Mouse (Mus musculus): ENCODE data around the gene Ppp4r3b. TPM values are rescaled to one million over a fixed set of nuclear protein-coding genes. Genes with fewer than 3 reads are reported as not detected.

The Ppp4r3b gene
- polyA plus RNA-seq, 1 experiment: 19.7 TPM

DNA sequence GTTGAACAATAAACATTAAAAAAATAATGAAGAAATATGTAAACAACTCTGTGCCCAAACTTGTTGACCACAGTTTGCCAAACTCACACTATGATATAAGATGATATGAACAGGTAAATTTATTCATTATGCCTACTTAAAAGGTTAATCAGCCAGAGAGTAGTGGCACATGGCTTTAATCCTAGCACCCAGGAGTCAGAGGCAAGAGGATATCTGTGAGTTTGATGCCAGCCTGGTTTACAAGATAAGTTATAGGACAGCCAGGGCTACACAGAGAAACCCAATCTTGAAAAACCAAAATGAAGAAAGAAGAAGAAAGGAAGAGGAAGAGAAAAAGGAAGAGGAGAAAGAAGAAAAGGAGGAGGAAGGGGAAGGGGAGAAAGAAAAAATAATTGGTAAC, 64.7 kb downstream of the Ppp4r3b start:
- DNase-seq (ENCODE audit: extremely low spot score in 1 of 2, low spot score in 1 of 2): no peak

DNA sequence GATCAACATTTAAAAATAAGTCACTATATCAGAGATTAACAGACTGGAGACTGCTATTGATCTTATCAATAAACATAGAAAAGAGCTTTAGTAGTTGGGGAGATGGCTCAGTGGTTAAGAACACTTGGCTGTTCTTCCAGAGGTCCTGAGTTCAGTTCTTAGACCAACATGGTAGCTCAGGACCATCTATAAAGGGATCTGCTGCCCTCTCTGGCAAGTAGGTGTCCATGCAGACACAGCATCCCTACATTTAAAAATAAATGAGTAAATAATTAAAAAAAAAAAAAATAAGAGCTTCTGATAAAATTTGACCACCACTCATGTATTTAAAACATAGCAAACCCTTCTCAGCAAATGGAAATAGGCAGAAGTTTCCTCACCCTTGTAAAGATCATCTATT, 65.4 kb downstream of the Ppp4r3b start:
- DNase-seq (ENCODE audit: extremely low spot score in 1 of 2, low spot score in 1 of 2): no peak

DNA sequence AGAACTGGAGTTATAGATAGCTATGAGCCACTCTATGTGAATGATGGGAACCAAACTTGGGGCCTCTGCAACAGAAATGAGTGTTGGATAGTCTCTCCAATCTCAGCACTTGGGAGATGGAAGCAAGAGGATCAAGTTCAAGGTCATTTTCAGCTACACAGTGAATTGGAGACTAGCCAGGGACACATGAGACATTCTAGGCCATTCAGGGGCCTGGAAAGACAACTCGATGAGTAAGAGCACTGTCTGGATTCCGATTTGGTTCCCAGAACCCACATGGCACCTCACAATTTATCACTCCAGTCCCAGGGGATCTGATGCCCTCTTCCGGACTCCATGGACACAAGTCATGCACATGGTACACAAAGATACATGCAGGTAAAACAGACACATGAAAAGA, 65.9 kb downstream of the Ppp4r3b start:
- no peak for DNase-seq (ENCODE audit: extremely low spot score in 1 of 2, low spot score in 1 of 2)

DNA sequence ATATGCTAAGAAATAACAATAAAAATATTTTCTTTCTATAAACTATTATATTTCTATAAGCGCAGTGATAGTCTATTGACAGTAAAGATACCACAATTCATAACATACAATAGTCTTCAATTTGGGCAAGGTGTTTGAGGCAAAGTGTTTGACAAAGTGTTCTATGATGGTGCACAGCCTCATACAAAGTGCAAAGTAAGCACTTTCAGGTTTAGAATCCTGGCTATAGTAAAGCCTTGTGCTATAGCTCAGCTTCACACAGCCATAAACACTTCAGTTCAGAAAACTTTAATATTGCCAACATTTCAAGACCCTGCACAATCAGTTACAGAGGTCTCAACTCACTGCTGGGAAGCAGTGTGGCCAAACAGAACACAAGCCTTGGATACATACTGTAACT, 66.7 kb downstream of the Ppp4r3b start:
- DNase-seq (ENCODE audit: extremely low spot score in 1 of 2, low spot score in 1 of 2): no peak

DNA sequence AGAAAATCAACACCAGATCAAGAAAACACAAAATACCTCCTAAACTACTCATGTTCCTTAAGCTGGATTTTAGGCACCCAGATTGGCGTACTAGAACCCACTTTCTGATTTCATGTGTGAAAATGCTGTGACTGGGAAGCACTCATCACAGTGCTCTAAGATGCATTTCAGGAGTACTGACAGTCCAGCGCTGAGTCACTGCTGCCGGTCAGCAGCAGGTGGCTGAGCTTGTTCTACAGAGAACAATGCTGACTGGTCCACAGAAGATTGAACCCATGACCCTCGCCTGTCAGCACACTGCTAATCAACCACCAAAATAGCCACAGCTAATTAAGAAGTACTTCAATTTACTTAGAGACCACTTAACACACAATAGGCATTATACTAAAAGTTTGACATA, 69.3 kb downstream of the Ppp4r3b start:
- no peak for DNase-seq (ENCODE audit: extremely low spot score in 1 of 2, low spot score in 1 of 2)

DNA sequence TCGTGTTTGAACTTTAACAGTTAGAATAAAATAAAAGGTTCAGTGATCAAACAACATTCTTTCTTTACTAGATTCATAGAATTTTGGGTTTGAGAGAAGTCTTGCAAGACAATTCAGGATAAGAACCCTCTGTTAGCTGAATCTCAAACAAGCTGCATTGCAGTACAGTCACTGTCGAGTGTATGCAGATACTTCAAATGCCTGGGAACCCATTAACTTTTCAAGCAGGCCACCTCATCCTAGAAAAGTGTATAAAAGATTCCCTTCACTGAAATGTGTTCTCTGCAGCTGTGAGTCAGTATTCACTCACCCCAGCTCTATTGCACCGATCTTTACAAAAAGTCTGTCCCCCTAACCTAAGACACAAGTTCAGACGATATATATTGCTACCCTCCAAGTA, 73.3 kb downstream of the Ppp4r3b start:
- DNase-seq (ENCODE audit: extremely low spot score in 1 of 2, low spot score in 1 of 2): no peak

GRCm38 (mm10) chr11:29246883-29247650, 74.4 kb downstream of the Ppp4r3b start, which contains the start of gene Cfap36:
Gene Cfap36, minus strand, starts transcription at chr11:29247409.
- peak; percentile 94 for DNase-seq (ENCODE audit: extremely low spot score in 1 of 2, low spot score in 1 of 2)

DNA sequence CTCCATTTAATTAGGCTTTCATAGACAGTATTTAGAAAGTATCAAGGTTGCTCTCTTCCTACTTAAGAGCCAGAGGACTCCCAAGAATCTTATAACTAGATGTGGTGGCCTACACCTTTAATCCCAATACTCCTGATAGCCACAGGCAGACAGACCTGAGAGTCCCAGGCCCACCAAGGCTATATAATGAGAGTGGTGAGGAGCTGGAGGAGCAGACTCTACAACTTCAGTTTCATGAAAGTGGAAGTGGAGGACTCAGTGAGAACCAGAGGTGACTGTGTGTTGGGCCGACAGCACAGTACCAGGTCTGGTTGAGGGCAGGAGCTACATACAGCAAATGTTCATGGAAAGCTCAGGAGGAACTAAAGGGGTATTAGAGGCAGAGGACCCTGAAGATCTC, 75.0 kb downstream of the Ppp4r3b start:
- DNase-seq (ENCODE audit: extremely low spot score in 1 of 2, low spot score in 1 of 2): no peak

- DNase-seq (ENCODE audit: extremely low spot score in 1 of 2, low spot score in 1 of 2): no peak
These were observed 75.7 kb downstream of the Ppp4r3b start for GRCm38 (mm10) chr11:29248386-29248785.

DNA sequence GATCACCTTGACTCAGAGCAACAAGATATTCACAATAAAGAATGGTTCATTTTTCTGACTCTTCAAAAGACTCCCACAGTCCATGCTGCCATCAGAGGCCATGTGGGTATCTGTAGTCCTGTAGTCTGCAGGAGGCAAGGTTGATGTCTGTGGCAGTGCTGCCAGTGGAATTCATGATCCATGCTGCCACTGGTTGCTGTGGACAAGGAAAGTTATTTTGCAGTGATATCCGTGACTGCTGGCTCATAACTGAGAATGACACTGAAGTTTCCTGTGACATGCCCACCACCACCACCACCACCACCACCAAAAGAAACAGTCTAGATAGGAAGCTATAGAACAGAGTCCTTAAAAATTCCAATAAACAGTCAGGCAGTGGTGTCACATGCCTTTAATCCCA, 82.0 kb downstream of the Ppp4r3b start:
- DNase-seq (ENCODE audit: extremely low spot score in 1 of 2, low spot score in 1 of 2): no peak

- peak in 1 of 2 experiments; percentile 84 for DNase-seq (ENCODE audit: extremely low spot score in 1 of 2, low spot score in 1 of 2)
These were observed 95.1 kb downstream of the Ppp4r3b start for GRCm38 (mm10) chr11:29267824-29268223.

Other genes with a start within 250 kb of the Ppp4r3b start
- 19.8 and 23.0 TPM in 2 replicates for gene Pnpt1, start 42.1 kb upstream of the Ppp4r3b start, polyA plus RNA-seq (2012; rRNA removed)
- 90.4 and 105 TPM in 2 replicates for gene Cfap36, start 74.5 kb downstream of the Ppp4r3b start, polyA plus RNA-seq (2012; rRNA removed)
- 23.1 and 26.3 TPM in 2 replicates for gene Ccdc88a, start 200.8 kb downstream of the Ppp4r3b start, polyA plus RNA-seq (2012; rRNA removed)